Mouse (Mus musculus): Measurements from ENCODE around the gene Psmb3. TPM values are rescaled to one million over a fixed set of nuclear protein-coding genes. Genes with fewer than 3 reads are reported as not detected.
"Not testable (repeated sequence)": the region's sequence is repeated elsewhere in the genome, so short reads cannot be mapped to it uniquely, and the experiment has no call there.

The Psmb3 gene
- polyA plus RNA-seq, 1 experiment: 296 TPM

DNA sequence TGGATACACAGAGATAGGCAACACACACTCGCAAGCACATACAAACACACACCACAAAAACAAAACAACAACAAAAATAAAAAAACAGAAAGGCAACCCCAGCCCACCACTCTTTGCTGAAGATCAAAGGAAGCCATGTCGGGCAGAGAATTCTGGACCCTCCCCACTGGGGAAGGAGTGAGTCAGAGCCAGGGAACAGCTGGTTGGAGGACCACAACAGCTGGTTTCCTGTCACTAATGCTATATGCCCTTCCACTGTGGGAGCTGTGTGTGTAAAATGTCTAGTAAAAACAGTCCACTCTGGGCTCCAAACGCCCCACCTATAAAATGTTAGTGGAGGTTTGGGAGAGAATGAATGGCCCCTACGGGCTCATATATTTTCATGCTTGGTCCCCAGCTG lies 18.1 kb downstream of the Psmb3 start:
- Histone ChIP-seq H3K9me3 (replicated peaks; ENCODE audit: control insufficient read depth, insufficient read depth, low read length, poor library complexity, severe bottlenecking) (no peaks in the 10 kb centered on the region), H3K27me3 (ENCODE audit: control insufficient read depth, insufficient read depth, low read length, poor library complexity, severe bottlenecking) (no peaks in the 10 kb centered on the region), H3K4me3 (ENCODE audit: low read depth, low read length) (no peak overlapping the region), H3K4me1 (ENCODE audit: control insufficient read depth, insufficient read depth, low read length) (no peaks in the 10 kb centered on the region), H3K27ac (ENCODE audit: insufficient read depth, low read length) (no peak overlapping the region), H3K36me3 (ENCODE audit: control insufficient read depth, insufficient read depth, low read length, poor library complexity, severe bottlenecking) (peaks cover 47% of the 10 kb centered on the region), H3K9ac (ENCODE audit: low read depth, poor library complexity, severe bottlenecking) (no peak overlapping the region)
- TF ChIP-seq CTCF (IDR thresholded peaks at IDR 0.05; ENCODE audit: low read depth, low read length) (no peak), POLR2A (IDR thresholded peaks at IDR 0.05; ENCODE audit: insufficient read depth, low read length) (no peak), EP300 (IDR thresholded peaks at IDR 0.05; ENCODE audit: insufficient read depth, low read depth, low read length) (no peak)

DNA sequence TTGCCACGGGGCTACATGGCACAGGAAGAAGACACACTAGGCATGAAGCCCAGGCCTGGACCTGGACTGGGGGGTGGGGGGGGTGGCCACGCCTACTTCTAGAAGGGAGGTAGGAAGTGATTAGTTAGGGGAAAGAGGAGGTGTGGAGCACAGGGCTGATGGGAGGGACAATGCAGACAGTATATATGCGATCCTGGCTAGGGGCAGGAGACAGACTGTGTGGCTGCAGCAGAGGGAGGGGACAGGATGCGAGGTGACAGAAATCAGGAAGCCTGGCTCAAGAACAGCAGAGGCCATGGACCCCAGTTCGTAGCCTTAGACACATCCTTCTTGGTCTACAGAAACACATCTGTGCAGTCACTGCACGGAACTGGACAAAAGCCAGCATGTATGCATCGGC lies 20.5 kb downstream of the Psmb3 start:
- no peak for TF ChIP-seq CTCF (IDR thresholded peaks at IDR 0.05; ENCODE audit: low read depth, low read length)
- TF ChIP-seq EP300 (IDR thresholded peaks at IDR 0.05; ENCODE audit: insufficient read depth, low read depth, low read length): no peak
- no peak for TF ChIP-seq POLR2A (IDR thresholded peaks at IDR 0.05; ENCODE audit: insufficient read depth, low read length)
- Histone ChIP-seq H3K27ac (ENCODE audit: insufficient read depth, low read length) (no peak overlapping the region), H3K4me1 (ENCODE audit: control insufficient read depth, insufficient read depth, low read length) (no peaks in the 10 kb centered on the region), H3K4me3 (ENCODE audit: low read depth, low read length) (no peak overlapping the region), H3K9me3 (replicated peaks; ENCODE audit: control insufficient read depth, insufficient read depth, low read length, poor library complexity, severe bottlenecking) (no peaks in the 10 kb centered on the region), H3K9ac (ENCODE audit: low read depth, poor library complexity, severe bottlenecking) (no peak overlapping the region), H3K27me3 (ENCODE audit: control insufficient read depth, insufficient read depth, low read length, poor library complexity, severe bottlenecking) (no peaks in the 10 kb centered on the region), H3K36me3 (ENCODE audit: control insufficient read depth, insufficient read depth, low read length, poor library complexity, severe bottlenecking) (peaks cover 42% of the 10 kb centered on the region)

DNA sequence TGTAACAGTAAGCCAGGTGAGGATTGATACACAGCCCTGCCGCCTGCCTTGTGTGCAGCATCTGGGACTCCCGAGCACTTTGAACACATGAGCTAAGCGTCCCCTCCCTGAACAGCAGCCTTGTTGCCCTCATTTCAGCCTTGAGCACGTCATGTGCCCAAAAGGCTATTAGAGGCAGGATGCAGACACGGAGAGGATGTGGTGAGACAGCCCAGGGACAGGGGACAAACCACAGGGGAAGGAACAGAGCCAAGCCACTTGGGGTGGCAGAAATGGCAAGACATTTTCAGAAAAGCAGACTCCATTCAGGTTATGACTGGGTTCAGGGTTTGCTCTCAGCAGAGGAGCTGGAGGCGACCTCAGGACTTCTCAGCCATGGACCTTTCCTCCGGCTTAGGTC lies 25.1 kb downstream of the Psmb3 start:
- H3K4me1 ChIP-seq (ENCODE audit: control insufficient read depth, insufficient read depth, low read length): peaks cover 5% of the 10 kb centered on the region
- H3K4me3 ChIP-seq (ENCODE audit: low read depth, low read length): no peak overlapping the region
- peaks cover 24% of the 10 kb centered on the region for H3K36me3 ChIP-seq (ENCODE audit: control insufficient read depth, insufficient read depth, low read length, poor library complexity, severe bottlenecking)
- H3K27me3 ChIP-seq (ENCODE audit: control insufficient read depth, insufficient read depth, low read length, poor library complexity, severe bottlenecking): no peaks in the 10 kb centered on the region
- no peaks in the 10 kb centered on the region for H3K9me3 ChIP-seq (replicated peaks; ENCODE audit: control insufficient read depth, insufficient read depth, low read length, poor library complexity, severe bottlenecking)
- TF ChIP-seq POLR2A (IDR thresholded peaks at IDR 0.05; ENCODE audit: insufficient read depth, low read length): no peak
- no peak overlapping the region for H3K27ac ChIP-seq (ENCODE audit: insufficient read depth, low read length)
- no peak overlapping the region for H3K9ac ChIP-seq (ENCODE audit: low read depth, poor library complexity, severe bottlenecking)

- Histone ChIP-seq H3K27ac (ENCODE audit: insufficient read depth, low read length) (no peak overlapping the region), H3K36me3 (ENCODE audit: control insufficient read depth, insufficient read depth, low read length, poor library complexity, severe bottlenecking) (peaks cover 24% of the 10 kb centered on the region), H3K4me1 (ENCODE audit: control insufficient read depth, insufficient read depth, low read length) (peaks cover 5% of the 10 kb centered on the region), H3K9me3 (replicated peaks; ENCODE audit: control insufficient read depth, insufficient read depth, low read length, poor library complexity, severe bottlenecking) (no peaks in the 10 kb centered on the region), H3K9ac (ENCODE audit: low read depth, poor library complexity, severe bottlenecking) (no peak overlapping the region), H3K4me3 (ENCODE audit: low read depth, low read length) (no peak overlapping the region), H3K27me3 (ENCODE audit: control insufficient read depth, insufficient read depth, low read length, poor library complexity, severe bottlenecking) (no peaks in the 10 kb centered on the region)
- TF ChIP-seq POLR2A (IDR thresholded peaks at IDR 0.05; ENCODE audit: insufficient read depth, low read length): no peak
- TF ChIP-seq CTCF (IDR thresholded peaks at IDR 0.05; ENCODE audit: low read depth, low read length): no peak
- TF ChIP-seq EP300 (IDR thresholded peaks at IDR 0.05; ENCODE audit: insufficient read depth, low read depth, low read length): no peak
Measured at GRCm38 (mm10) chr11:97728730-97729129, 25.5 kb downstream of the Psmb3 start.

GRCm38 (mm10) chr11:97733689-97734088 lies 30.5 kb downstream of the Psmb3 start:
- H3K9ac ChIP-seq (ENCODE audit: low read depth, poor library complexity, severe bottlenecking): no peak overlapping the region

GRCm38 (mm10) chr11:97734810-97735209 lies 31.6 kb downstream of the Psmb3 start:
- not testable (repeated sequence) for H3K4me1 ChIP-seq (ENCODE audit: control insufficient read depth, insufficient read depth, low read length); H3K9ac ChIP-seq (ENCODE audit: low read depth, poor library complexity, severe bottlenecking); H3K27me3 ChIP-seq (ENCODE audit: control insufficient read depth, insufficient read depth, low read length, poor library complexity, severe bottlenecking); H3K4me3 ChIP-seq (ENCODE audit: low read depth, low read length); H3K27ac ChIP-seq (ENCODE audit: insufficient read depth, low read length); H3K36me3 ChIP-seq (ENCODE audit: control insufficient read depth, insufficient read depth, low read length, poor library complexity, severe bottlenecking); H3K9me3 ChIP-seq (replicated peaks; ENCODE audit: control insufficient read depth, insufficient read depth, low read length, poor library complexity, severe bottlenecking)

More at GRCm38 (mm10) chr11:97733689-97734088, 30.5 kb downstream of the Psmb3 start:
- peaks cover 7% of the 10 kb centered on the region; the same call in 1 of the 2 replicates for H3K36me3 ChIP-seq (ENCODE audit: control insufficient read depth, insufficient read depth, low read length, poor library complexity, severe bottlenecking)
- TF ChIP-seq POLR2A (IDR thresholded peaks at IDR 0.05; ENCODE audit: insufficient read depth, low read length): no peak
- TF ChIP-seq CTCF (IDR thresholded peaks at IDR 0.05; ENCODE audit: low read depth, low read length): no peak
- TF ChIP-seq EP300 (IDR thresholded peaks at IDR 0.05; ENCODE audit: insufficient read depth, low read depth, low read length): no peak
- H3K4me3 ChIP-seq (ENCODE audit: low read depth, low read length): no peak overlapping the region
- no peaks in the 10 kb centered on the region for H3K27me3 ChIP-seq (ENCODE audit: control insufficient read depth, insufficient read depth, low read length, poor library complexity, severe bottlenecking)
- no peaks in the 10 kb centered on the region for H3K9me3 ChIP-seq (replicated peaks; ENCODE audit: control insufficient read depth, insufficient read depth, low read length, poor library complexity, severe bottlenecking)
- H3K4me1 ChIP-seq (ENCODE audit: control insufficient read depth, insufficient read depth, low read length): peaks cover 5% of the 10 kb centered on the region
- no peak overlapping the region for H3K27ac ChIP-seq (ENCODE audit: insufficient read depth, low read length)

Data from ES-Bruce4 (cell line).